Mouse (Mus musculus): Measurements from ENCODE around the gene Ptpn1.

- TF ChIP-seq CTCF (IDR thresholded peaks at IDR 0.05; ENCODE audit: control insufficient read depth, insufficient read depth, low read length): no peak
- TF ChIP-seq POLR2A (IDR thresholded peaks at IDR 0.05; ENCODE audit: borderline replicate concordance, control insufficient read depth, low read depth, low read length): no peak
Observed at GRCm38 (mm10) chr2:167978271-167978670, 46.4 kb downstream of the Ptpn1 start.

Data from bone marrow, adult 2 months (tissue).